ENCODE assay signal across 23 mouse cellular contexts in genomic region chr17:84856971-84857370, GRCm38 (mm10).
DNase-seq lines count a peak whose midpoint lies in the region; ATAC-seq lines count a peak whose summit lies in the region.
"Had no signal": no experiment of that assay in that cellular context is flagged by ENCODE, and none has a peak within 500 bp of the region (broad histone marks: within the 10 kb centered on the region; RNA-seq: fewer than 3 reads in every experiment).

No protein-coding gene starts in this region.

- DNase-seq in adrenal gland, adult (ENCODE audit: inconsistent age in 2 of 2, low spot score in 1 of 2): peak; percentile 19 to 82
- DNase-seq in adrenal gland, adult 18-20 months (ENCODE audit: low spot score in 2 of 2): no peak
- DNase-seq in midbrain, embryonic 11.5 days (ENCODE audit: low spot score, missing footprints): peak; percentile 41
- no peak for DNase-seq in midbrain, embryonic 10.5 days (ENCODE audit: low spot score)
- DNase-seq in adrenal gland, postnatal 14 days: peak; percentile 60
- DNase-seq in kidney, adult 11 months: no peak
- DNase-seq in cerebellum, adult 11-12 months: no peak
- DNase-seq: cerebellum, adult 9-11 months; embryo, embryonic 11 days; gastrocnemius, postnatal 10 days; heart, postnatal 4 days; kidney, postnatal 14 days; lung, embryonic 14.5 days; lung, postnatal 14 days had no signal

- H3K9ac ChIP-seq in midbrain, embryonic 11.5 days (ENCODE audit: low read length): no peak overlapping the region
- H3K9ac ChIP-seq: embryonic facial prominence, embryonic 12.5 days; hindbrain, embryonic 13.5 days; limb, embryonic 12.5 days; liver, embryonic 15.5 days; lung, embryonic 14.5 days had no signal

- H3K27me3 ChIP-seq in midbrain, embryonic 11.5 days (ENCODE audit: control insufficient read depth, insufficient read depth, low read length): no peaks in the 10 kb centered on the region
- no peaks in the 10 kb centered on the region for H3K27me3 ChIP-seq in midbrain, embryonic 10.5 days (ENCODE audit: low read depth, poor library complexity, severe bottlenecking)
- H3K27me3 ChIP-seq: CH12.LX; embryonic facial prominence, embryonic 12.5 days; hindbrain, embryonic 13.5 days; limb, embryonic 12.5 days; liver, embryonic 15.5 days had no signal

- no peak overlapping the region for H3K27ac ChIP-seq in midbrain, embryonic 11.5 days (ENCODE audit: low read depth, low read length)
- no peak overlapping the region for H3K27ac ChIP-seq in midbrain, embryonic 10.5 days (replicated peaks)
- H3K27ac ChIP-seq: embryonic facial prominence, embryonic 12.5 days; hindbrain, embryonic 13.5 days; limb, embryonic 12.5 days; liver, embryonic 15.5 days had no signal

- H3K36me3 ChIP-seq in midbrain, embryonic 11.5 days (ENCODE audit: control insufficient read depth, insufficient read depth, low read length): no peaks in the 10 kb centered on the region
- H3K36me3 ChIP-seq in midbrain, embryonic 10.5 days: no peaks in the 10 kb centered on the region
- H3K36me3 ChIP-seq: embryonic facial prominence, embryonic 12.5 days; hindbrain, embryonic 13.5 days; limb, embryonic 12.5 days; liver, embryonic 15.5 days had no signal

- ATAC-seq in midbrain, embryonic 11.5 days (ENCODE audit: low FRiP score): no peak
- ATAC-seq: forebrain, embryonic 16.5 days; intestine, postnatal 0 days; midbrain, embryonic 16.5 days had no signal

- H3K4me3 ChIP-seq in midbrain, embryonic 11.5 days (ENCODE audit: low read depth, low read length): no peak overlapping the region
- H3K4me3 ChIP-seq in midbrain, embryonic 10.5 days: no peak overlapping the region
- H3K4me3 ChIP-seq: embryonic facial prominence, embryonic 12.5 days; hindbrain, embryonic 13.5 days; limb, embryonic 12.5 days; liver, embryonic 15.5 days had no signal

- no peaks in the 10 kb centered on the region for H3K9me3 ChIP-seq in midbrain, embryonic 11.5 days (ENCODE audit: control insufficient read depth, low read length)
- no peaks in the 10 kb centered on the region for H3K9me3 ChIP-seq in midbrain, embryonic 10.5 days (replicated peaks)
- H3K9me3 ChIP-seq: embryonic facial prominence, embryonic 12.5 days; hindbrain, embryonic 13.5 days; limb, embryonic 12.5 days; liver, embryonic 15.5 days had no signal

- 89% methylated on average over 6 of the region's 6 CpGs for WGBS in midbrain, embryonic 11.5 days
- 88% methylated on average over 6 of the region's 6 CpGs for WGBS in midbrain, embryonic 10.5 days

- H3K4me1 ChIP-seq in midbrain, embryonic 11.5 days (ENCODE audit: control insufficient read depth, insufficient read depth, low read length): no peaks in the 10 kb centered on the region
- peaks cover 8% of the 10 kb centered on the region; the same call in 1 of the 2 replicates for H3K4me1 ChIP-seq in midbrain, embryonic 10.5 days
- H3K4me1 ChIP-seq: hindbrain, embryonic 13.5 days had no signal

- no peak overlapping the region for H3K4me2 ChIP-seq in midbrain, embryonic 11.5 days
- H3K4me2 ChIP-seq: embryonic facial prominence, embryonic 12.5 days; heart, embryonic 11.5 days; hindbrain, embryonic 13.5 days; limb, embryonic 12.5 days; liver, embryonic 15.5 days; lung, embryonic 14.5 days had no signal

Comparison
In these comparisons a context has a peak if more than half of its experiments do, and no peak if none do; other contexts are left out.
1. DNase-seq: peak in adrenal gland, adult (2 of 2), midbrain, embryonic 11.5 days (single experiment) and adrenal gland, postnatal 14 days (single experiment); none in adrenal gland, adult 18-20 months (0 of 2), midbrain, embryonic 10.5 days (single experiment), kidney, adult 11 months (single experiment) and cerebellum, adult 11-12 months (single experiment).